Mouse (Mus musculus) myocyte (in vitro differentiated cells): ENCODE measurements around the gene Rnf34. TPM values are rescaled to one million over a fixed set of nuclear protein-coding genes. Genes with fewer than 3 reads are reported as not detected.

Experiments
- H3K27me3 ChIP-seq: one replicate; pipeline ENCODE4 v1.6.1; 2011; ENCODE audit not compliant: control insufficient read depth, insufficient read depth, insufficient read length
- H3K36me3 ChIP-seq: one replicate; pipeline ENCODE4 v1.6.1; 2011; ENCODE audit not compliant: control insufficient read depth, insufficient read depth
- H3K4me2 ChIP-seq: one replicate; pipeline ENCODE4 v1.6.1; 2011; ENCODE audit warnings: low read depth, control low read depth
- H3K4me3 ChIP-seq: one replicate; pipeline ENCODE4 v1.5.1; 2011; ENCODE audit warnings: mild to moderate bottlenecking, control low read depth, moderate library complexity
- H3K79me2 ChIP-seq: one replicate; pipeline ENCODE4 v1.6.1; 2011; ENCODE audit not compliant: control insufficient read depth, insufficient read depth
- H3ac ChIP-seq: one replicate; pipeline ENCODE4 v1.6.1; 2011; ENCODE audit not compliant: control insufficient read depth, insufficient read length
- E2F4 ChIP-seq: IDR thresholded peaks from one replicate; pipeline ENCODE4 v1.6.1; 2011; ENCODE audit warnings: mild to moderate bottlenecking, control low read depth, moderate library complexity; ENCODE audit not compliant: insufficient read depth
- polyA plus RNA-seq: library from polyadenylated mRNA; unstranded; fragments of >200 nt; fragmentation: generic; extraction: Trizol; gene quantifications from one replicate; pipeline ENCODE4 v1.2.1, GENCODE M21; 2012; ENCODE audit warnings: missing spikeins

The Rnf34 gene
- polyA plus RNA-seq, 1 experiment, result 8.2 TPM

DNA sequence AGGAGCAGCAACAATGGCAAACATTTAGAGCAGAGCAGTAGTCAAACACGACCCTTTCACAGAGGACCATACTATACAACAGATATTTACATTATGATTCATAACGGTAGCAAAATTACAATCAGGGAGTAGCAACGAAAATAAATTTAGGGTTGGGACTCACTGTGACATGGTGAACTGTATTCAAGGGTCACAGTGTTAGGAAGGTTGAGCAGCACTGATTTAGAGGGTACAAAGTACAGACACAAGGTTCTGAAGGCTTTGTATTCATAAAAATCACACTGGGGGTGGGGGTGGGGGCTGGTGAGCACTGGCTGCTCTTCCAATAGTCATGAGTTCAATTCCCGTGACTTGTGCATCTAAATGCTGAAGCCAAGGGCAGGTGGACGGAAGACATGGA, 70.7 kb downstream of the Rnf34 start:
- Histone ChIP-seq H3K4me2 (no peak overlapping the region), H3K36me3 (no peaks in the 10 kb centered on the region), H3K79me2 (no peaks in the 10 kb centered on the region), H3K27me3 (no peaks in the 10 kb centered on the region), H3K4me3 (no peak overlapping the region), H3ac (no peak overlapping the region)
- TF ChIP-seq E2F4, result no peak

Other genes with a start within 250 kb of the Rnf34 start
- 5.6 TPM for gene Ift81, start 235.5 kb upstream of the Rnf34 start, polyA plus RNA-seq
- gene P2rx7, start 206.1 kb upstream of the Rnf34 start, polyA plus RNA-seq, result 2.2 TPM
- gene P2rx4, start 142.5 kb upstream of the Rnf34 start, polyA plus RNA-seq, result 23.2 TPM
- 8.2 TPM for gene Camkk2, start 70.6 kb upstream of the Rnf34 start, polyA plus RNA-seq
- gene Anapc5, start 28.7 kb upstream of the Rnf34 start, polyA plus RNA-seq, result 197 TPM
- 10.1 TPM for gene Kdm2b, start 139.8 kb downstream of the Rnf34 start, polyA plus RNA-seq
- gene Orai1, start 165.0 kb downstream of the Rnf34 start, polyA plus RNA-seq, result 36.7 TPM
- gene Morn3, start 197.0 kb downstream of the Rnf34 start, polyA plus RNA-seq, result not detected
- 41.3 TPM for gene Tmem120b, start 218.4 kb downstream of the Rnf34 start, polyA plus RNA-seq